Mouse (Mus musculus) ES-E14 (cell line): ENCODE measurements at regions not wholly inside any gene's neighbourhood (a gene's known extent, or its start where the extent isn't known, plus 50 kb on each side); places are given as distances from the start of the nearest gene placed in this dataset.

ENCODE experiments used
- CHD2 ChIP-seq: IDR thresholded peaks from 2 replicates; pipeline ENCODE4 v1.6.1; 2014; ENCODE audit warnings: mild to moderate bottlenecking, low read depth, low read length, inconsistent platforms
- HCFC1 ChIP-seq: IDR thresholded peaks from 2 replicates; pipeline ENCODE4 v1.6.1; 2012; ENCODE audit warnings: low read length, inconsistent platforms, borderline replicate concordance; ENCODE audit not compliant: insufficient read depth
- MAFK ChIP-seq: IDR thresholded peaks from 2 replicates; pipeline ENCODE4 v1.6.1; 2014; ENCODE audit warnings: mild to moderate bottlenecking, low read depth, low read length, inconsistent platforms; ENCODE audit not compliant: insufficient read depth
- ZC3H11A ChIP-seq: IDR thresholded peaks from 2 replicates; pipeline ENCODE4 v1.6.1; 2012; ENCODE audit warnings: low read depth, mild to moderate bottlenecking, inconsistent platforms, low read length, borderline replicate concordance

DNA sequence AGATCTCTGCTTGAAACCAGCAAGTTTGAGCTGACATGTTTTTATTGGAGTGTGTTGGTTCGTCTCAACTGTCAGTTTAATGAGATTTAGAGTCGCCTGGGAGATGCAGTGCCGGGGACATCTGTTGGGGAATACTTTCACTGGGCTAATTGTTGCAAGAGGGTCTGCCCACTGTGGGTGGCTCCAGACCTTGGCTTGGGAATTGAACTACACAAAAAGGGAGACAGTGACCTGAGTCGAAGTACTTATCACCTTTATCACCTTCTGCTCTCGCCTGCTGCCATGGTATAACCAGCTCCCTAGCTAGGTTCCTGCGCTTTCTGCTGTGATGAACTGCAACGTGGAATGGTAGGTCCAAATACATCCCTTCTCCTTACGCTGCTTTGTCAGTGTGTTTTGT, 321.2 kb upstream of the Adgrl2 start:
- TF ChIP-seq HCFC1 (no peak), MAFK (no peak), CHD2 (no peak), ZC3H11A (no peak)
